In the genomic region with DNA sequence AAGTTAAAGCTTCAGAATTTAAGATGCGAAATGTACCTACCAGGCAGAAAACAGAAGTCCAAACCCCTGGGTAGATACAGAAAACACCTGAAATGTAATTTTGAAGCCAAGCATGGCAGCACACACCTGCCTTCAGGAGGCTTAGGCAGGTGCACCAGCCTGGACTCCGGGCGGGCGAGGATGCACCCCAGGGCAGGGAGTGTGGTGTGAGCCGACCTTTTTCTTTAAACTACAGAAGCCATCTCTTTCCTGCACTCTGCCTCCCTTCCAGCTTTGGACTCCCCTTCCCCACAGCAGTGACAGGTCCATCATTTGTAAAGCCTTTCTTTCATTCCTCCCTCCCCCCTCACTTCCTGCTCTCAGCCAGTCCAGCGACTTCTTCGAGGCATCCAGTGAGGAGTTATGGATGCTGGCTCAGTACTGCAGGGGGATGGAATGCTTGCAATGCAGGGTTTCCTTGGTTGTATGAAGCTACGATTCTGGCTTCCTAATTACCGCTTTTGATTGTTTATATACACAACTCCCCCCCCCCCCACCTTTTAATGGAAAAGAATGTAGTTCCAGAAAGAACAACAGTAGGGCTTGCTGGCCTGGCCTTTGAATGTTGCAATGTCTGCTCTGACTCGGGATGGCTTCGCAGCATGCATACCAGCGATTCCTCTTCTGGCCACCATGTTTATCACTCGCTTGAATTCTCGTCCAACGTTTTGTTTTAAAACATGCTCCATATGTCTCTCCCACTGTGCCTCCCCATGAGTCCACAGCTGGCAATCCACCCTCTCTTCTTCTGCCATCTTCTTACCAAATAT, we compare ENCODE assay signal across 8 mouse cellular contexts. TPM values are rescaled to one million over a fixed set of nuclear protein-coding genes. Genes with fewer than 3 reads are reported as not detected.
DNase-seq lines count a peak whose midpoint lies in the region; ATAC-seq and TF ChIP-seq lines count a peak whose summit lies in the region.

No protein-coding gene starts in this region.

- H3K9ac ChIP-seq in heart, embryonic 11.5 days (ENCODE audit: low read depth, low read length): no peak overlapping the region
- no peak overlapping the region for H3K9ac ChIP-seq in intestine, postnatal 0 days (ENCODE audit: low read depth, low read length)
- 0 out of 2 replicates have a peak overlapping the region, but pooled peaks have one; percentile 46 for H3K9ac ChIP-seq in stomach, embryonic 16.5 days (ENCODE audit: low read length)
- no peak overlapping the region for H3K9ac ChIP-seq in forebrain, embryonic 12.5 days

- no peak overlapping the region for H3K4me3 ChIP-seq in heart, embryonic 11.5 days (ENCODE audit: low read depth, low read length)
- H3K4me3 ChIP-seq in intestine, postnatal 0 days (ENCODE audit: low read depth, low read length): no peak overlapping the region
- H3K4me3 ChIP-seq in stomach, embryonic 16.5 days (replicated peaks; ENCODE audit: low read length): no peak overlapping the region
- no peak overlapping the region for H3K4me3 ChIP-seq in forebrain, embryonic 12.5 days (replicated peaks)

- peaks cover 2% of the 10 kb centered on the region; the same call in 1 of the 2 replicates for H3K36me3 ChIP-seq in heart, embryonic 11.5 days (ENCODE audit: control insufficient read depth, insufficient read depth, low read length)
- no peaks in the 10 kb centered on the region for H3K36me3 ChIP-seq in intestine, postnatal 0 days (ENCODE audit: control insufficient read depth, insufficient read depth)
- H3K36me3 ChIP-seq in stomach, embryonic 16.5 days (ENCODE audit: control insufficient read depth, insufficient read depth, low read length): no peaks in the 10 kb centered on the region
- peaks cover 4% of the 10 kb centered on the region; the same call in 1 of the 2 replicates for H3K36me3 ChIP-seq in forebrain, embryonic 12.5 days (replicated peaks)

- DNase-seq in heart, postnatal 36 days: no peak
- DNase-seq in lung, postnatal 10 days: peak; percentile 57
- no peak for DNase-seq in lung, postnatal 36 days
- no peak for DNase-seq in right cerebral cortex, adult 2 months (ENCODE audit: low spot score in 2 of 2)

- peak overlapping the region; percentile 74 for H3K27ac ChIP-seq in heart, embryonic 11.5 days (ENCODE audit: low read depth, low read length)
- H3K27ac ChIP-seq in intestine, postnatal 0 days (ENCODE audit: low read depth, low read length): peak overlapping the region; percentile 42; the same call in 1 of the 2 replicates
- H3K27ac ChIP-seq in stomach, embryonic 16.5 days (ENCODE audit: low read length): peak overlapping the region; percentile 83
- no peak overlapping the region for H3K27ac ChIP-seq in forebrain, embryonic 12.5 days

- no peaks in the 10 kb centered on the region for H3K27me3 ChIP-seq in heart, embryonic 11.5 days (ENCODE audit: control insufficient read depth, insufficient read depth, low read length)
- no peaks in the 10 kb centered on the region for H3K27me3 ChIP-seq in intestine, postnatal 0 days (replicated peaks; ENCODE audit: control insufficient read depth, insufficient read depth, low read length)
- no peaks in the 10 kb centered on the region for H3K27me3 ChIP-seq in stomach, embryonic 16.5 days (ENCODE audit: control insufficient read depth, insufficient read depth, low read length)
- no peaks in the 10 kb centered on the region for H3K27me3 ChIP-seq in forebrain, embryonic 12.5 days

- intact Hi-C loops in heart, postnatal 36 days (cut with DNase I): no loop called here

- peaks cover 13% of the 10 kb centered on the region for H3K4me1 ChIP-seq in heart, embryonic 11.5 days (ENCODE audit: control insufficient read depth, insufficient read depth, low read length)
- no peaks in the 10 kb centered on the region for H3K4me1 ChIP-seq in intestine, postnatal 0 days (replicated peaks; ENCODE audit: control insufficient read depth, insufficient read depth, low read length)
- H3K4me1 ChIP-seq in stomach, embryonic 16.5 days (ENCODE audit: control insufficient read depth, insufficient read depth, low read length): peaks cover 22% of the 10 kb centered on the region
- H3K4me1 ChIP-seq in forebrain, embryonic 12.5 days: peaks cover 7% of the 10 kb centered on the region

- peak overlapping the region; percentile 5; the same call in 1 of the 2 replicates for H3K4me2 ChIP-seq in heart, embryonic 11.5 days
- no peak overlapping the region for H3K4me2 ChIP-seq in intestine, postnatal 0 days (replicated peaks; ENCODE audit: low read depth)
- peak overlapping the region; percentile 29; the same call in 1 of the 2 replicates for H3K4me2 ChIP-seq in stomach, embryonic 16.5 days (ENCODE audit: low read depth, low read length)
- H3K4me2 ChIP-seq in forebrain, embryonic 12.5 days: no peak overlapping the region

- no peak for TF ChIP-seq CTCF in intestine, postnatal 0 days (IDR thresholded peaks at IDR 0.05; ENCODE audit: low read depth)

- no peaks in the 10 kb centered on the region for H3K9me3 ChIP-seq in heart, embryonic 11.5 days (replicated peaks; ENCODE audit: control insufficient read depth, low read length)
- no peaks in the 10 kb centered on the region for H3K9me3 ChIP-seq in intestine, postnatal 0 days (ENCODE audit: control insufficient read depth)
- H3K9me3 ChIP-seq in stomach, embryonic 16.5 days (replicated peaks; ENCODE audit: control insufficient read depth, low read length): no peaks in the 10 kb centered on the region
- no peaks in the 10 kb centered on the region for H3K9me3 ChIP-seq in forebrain, embryonic 12.5 days

- 42% methylated on average over 15 of the region's 15 CpGs for WGBS in heart, embryonic 11.5 days (ENCODE audit: insufficient replicate concordance)
- 50% methylated on average over 15 of the region's 15 CpGs for WGBS in intestine, postnatal 0 days
- 35% methylated on average over 15 of the region's 15 CpGs for WGBS in stomach, embryonic 16.5 days
- WGBS in forebrain, embryonic 12.5 days: 50% methylated on average over 15 of the region's 15 CpGs

- no peak; the same call in 1 of the 2 replicates for ATAC-seq in heart, embryonic 11.5 days (replicated peaks; ENCODE audit: insufficient number of reproducible peaks, low FRiP score, low TSS enrichment)
- ATAC-seq in intestine, postnatal 0 days: no peak
- peak; percentile 53; the same call in 1 of the 2 replicates for ATAC-seq in stomach, embryonic 16.5 days (ENCODE audit: insufficient read depth, low FRiP score)
- no peak for ATAC-seq in forebrain, embryonic 12.5 days (ENCODE audit: low FRiP score)

RNA-seq across cellular contexts. Expression of a gene that starts 26.5 kb away (rescaled TPM):
- 10.6 and 12.2 TPM in 2 replicates for polyA plus RNA-seq in heart, embryonic 11.5 days (2014; fragmentation: Nextera tagmentation; extraction: Ambion mirVana)
- total RNA-seq in heart, postnatal 36 days (2021): 1 to 10 TPM; 6.2 to 6.7 TPM
- 4.7 and 5.9 TPM in 2 replicates for polyA plus RNA-seq in intestine, postnatal 0 days (2015; fragmentation: Nextera tagmentation; extraction: Ambion mirVana)
- 10.4 and 11.8 TPM in 2 replicates for polyA plus RNA-seq in stomach, embryonic 16.5 days (2015; fragmentation: Nextera tagmentation; extraction: Ambion mirVana)
- 10.7 and 11.0 TPM in 2 replicates for polyA plus RNA-seq in forebrain, embryonic 12.5 days (2016; fragmentation: Nextera tagmentation; extraction: Ambion mirVana)

RNA-seq across cellular contexts. Expression of a gene that starts 26.6 kb away (rescaled TPM):
- 43.4 and 50.0 TPM in 2 replicates for polyA plus RNA-seq in heart, embryonic 11.5 days (2014; fragmentation: Nextera tagmentation; extraction: Ambion mirVana)
- 10 to 100 TPM; 19.3 to 23.2 TPM for total RNA-seq in heart, postnatal 36 days (2021)
- polyA plus RNA-seq in intestine, postnatal 0 days (2015; fragmentation: Nextera tagmentation; extraction: Ambion mirVana): 37.9 and 39.9 TPM in 2 replicates
- 58.4 and 60.0 TPM in 2 replicates for polyA plus RNA-seq in stomach, embryonic 16.5 days (2015; fragmentation: Nextera tagmentation; extraction: Ambion mirVana)
- polyA plus RNA-seq in forebrain, embryonic 12.5 days (2016; fragmentation: Nextera tagmentation; extraction: Ambion mirVana): 65.2 and 69.9 TPM in 2 replicates

Comparison
In these comparisons a context has a peak if more than half of its experiments do, and no peak if none do; other contexts are left out.
1. H3K4me2 ChIP-seq: peak in heart, embryonic 11.5 days (single experiment) and stomach, embryonic 16.5 days (single experiment); none in intestine, postnatal 0 days (single experiment) and forebrain, embryonic 12.5 days (single experiment).